Mouse (Mus musculus): ENCODE results near the gene Me1. TPM values are rescaled to one million over a fixed set of nuclear protein-coding genes. Genes with fewer than 3 reads are reported as not detected.
A peak's percentile ranks its signal among the peaks of the same experiment; 100 is the strongest.

The Me1 gene
- polyA plus RNA-seq, 1 experiment from 2014 or later: 21.8 TPM

DNA sequence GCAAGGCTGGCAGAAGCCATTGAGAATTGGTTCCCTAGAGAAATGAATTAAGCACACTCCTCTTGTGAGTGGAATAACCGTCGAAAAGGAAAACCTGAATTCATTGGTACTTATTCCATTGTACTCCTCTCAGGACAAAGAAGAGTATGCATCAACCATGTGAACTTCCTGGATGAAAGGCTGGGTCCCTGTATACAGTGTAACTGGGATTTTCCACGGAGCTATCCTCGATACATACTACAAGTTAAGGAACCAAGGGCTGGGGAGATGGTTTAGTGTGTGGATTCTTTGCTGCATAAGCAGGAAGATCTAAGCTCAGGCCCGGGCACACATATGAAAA is 30.6 kb upstream of the Me1 start:
- H3K9ac ChIP-seq: no peak overlapping the region
- H3K27me3 ChIP-seq: no peaks in the 10 kb centered on the region
- ATAC-seq (ENCODE audit: low FRiP score, low read depth): no peak
- 90% methylated on average over 5 of the region's 5 CpGs for WGBS
- H3K36me3 ChIP-seq: no peaks in the 10 kb centered on the region
- no peaks in the 10 kb centered on the region for H3K9me3 ChIP-seq
- H3K4me2 ChIP-seq (replicated peaks): no peak overlapping the region
- H3K27ac ChIP-seq: no peak overlapping the region
- peaks cover 12% of the 10 kb centered on the region; the same call in 1 of the 2 replicates for H3K4me1 ChIP-seq
- H3K4me3 ChIP-seq: no peak overlapping the region

DNA sequence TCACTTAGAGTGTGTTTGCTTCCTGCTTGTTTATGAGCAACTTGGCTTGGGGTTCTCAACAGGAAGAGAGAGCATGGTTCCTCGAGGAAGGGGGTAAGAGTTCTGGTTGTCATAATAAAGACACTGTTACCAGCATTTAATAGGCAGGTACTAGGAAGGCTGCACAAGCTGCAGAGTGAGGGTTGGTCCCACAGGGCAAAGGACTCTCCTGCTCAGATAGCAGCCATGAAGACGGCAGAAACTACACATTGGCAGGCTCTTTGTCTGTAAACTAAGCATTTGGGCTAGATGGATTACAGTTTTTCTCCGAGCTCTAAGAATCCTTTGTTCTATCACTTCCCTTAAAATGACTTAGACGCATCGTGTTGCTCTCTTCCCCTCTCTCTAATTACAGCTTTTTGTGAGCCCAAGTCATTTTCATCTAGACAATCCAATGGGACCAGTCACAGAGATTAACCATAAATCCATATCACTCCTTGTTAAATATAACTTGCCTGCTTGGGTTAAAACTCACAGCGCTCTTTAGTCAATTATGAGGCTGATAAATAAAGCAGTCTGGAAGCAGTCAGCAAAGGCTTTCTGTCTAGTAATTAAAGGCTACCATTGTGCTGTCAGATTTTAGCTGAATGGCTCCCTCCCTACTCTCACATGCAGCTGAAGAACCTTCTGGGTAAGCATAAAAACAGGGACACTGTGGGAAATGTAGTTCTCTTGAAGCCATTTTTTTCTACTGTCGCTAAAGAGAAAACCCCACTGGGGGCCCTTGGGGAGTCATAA is 30.0 kb upstream of the Me1 start:
- Histone ChIP-seq H3K4me2 (replicated peaks) (no peak overlapping the region), H3K9ac (no peak overlapping the region), H3K27ac (peak overlapping the region; percentile 0; the same call in 1 of the 2 replicates), H3K27me3 (no peaks in the 10 kb centered on the region), H3K4me3 (no peak overlapping the region), H3K36me3 (no peaks in the 10 kb centered on the region), H3K9me3 (no peaks in the 10 kb centered on the region), H3K4me1 (peaks cover 12% of the 10 kb centered on the region; the same call in 1 of the 2 replicates)
- no peak for ATAC-seq (ENCODE audit: low FRiP score, low read depth)
- WGBS: 38% methylated on average over 7 of the region's 7 CpGs

DNA sequence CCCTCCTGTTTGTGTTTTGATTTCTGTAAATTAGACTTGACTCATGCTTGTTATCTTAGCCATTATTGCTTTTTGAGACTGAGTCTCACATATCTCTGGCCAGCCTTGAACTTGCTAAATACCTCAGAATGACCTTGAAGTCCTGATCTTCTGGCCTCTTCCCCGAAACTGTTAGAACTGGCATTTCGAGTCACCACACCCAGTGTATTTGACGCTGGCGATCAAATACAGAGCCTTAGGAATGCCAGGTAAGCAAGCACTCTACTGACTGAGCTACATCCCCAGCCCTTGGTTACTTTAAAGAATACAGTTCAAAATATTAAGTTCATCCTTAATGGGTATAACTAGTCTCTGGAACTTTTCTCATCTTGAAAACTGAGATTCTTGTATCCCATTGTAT is 29.3 kb upstream of the Me1 start:
- peak overlapping the region; percentile 0; the same call in 1 of the 2 replicates for H3K27ac ChIP-seq
- no peak for ATAC-seq (ENCODE audit: low FRiP score, low read depth)
- H3K4me1 ChIP-seq: peaks cover 12% of the 10 kb centered on the region; the same call in 1 of the 2 replicates
- 85% methylated on average over 4 of the region's 4 CpGs for WGBS
- H3K9ac ChIP-seq: no peak overlapping the region
- H3K4me2 ChIP-seq (replicated peaks): no peak overlapping the region
- no peaks in the 10 kb centered on the region for H3K36me3 ChIP-seq
- H3K27me3 ChIP-seq: no peaks in the 10 kb centered on the region
- H3K4me3 ChIP-seq: no peak overlapping the region
- no peaks in the 10 kb centered on the region for H3K9me3 ChIP-seq

DNA sequence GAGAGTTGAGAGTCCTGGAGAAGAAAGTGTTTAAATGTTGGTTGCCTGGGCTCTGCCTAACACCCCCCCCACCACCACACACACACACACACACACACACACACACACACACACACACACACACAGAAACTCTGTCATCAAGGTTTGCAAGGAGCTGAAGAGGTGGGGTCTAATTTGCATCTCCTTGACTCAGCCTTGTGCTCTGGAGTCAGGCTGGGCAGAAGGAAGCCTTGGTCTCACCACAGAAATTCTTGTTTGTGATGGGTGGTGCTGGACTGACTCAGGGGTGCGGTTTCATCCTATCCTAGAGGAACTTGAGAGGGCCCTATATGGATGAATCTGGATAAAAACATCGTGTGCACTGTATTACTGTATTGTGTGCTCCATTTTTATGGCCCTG is 25.0 kb upstream of the Me1 start:
- no peak overlapping the region for H3K4me3 ChIP-seq
- H3K27ac ChIP-seq: no peak overlapping the region
- H3K9ac ChIP-seq: no peak overlapping the region
- 74% methylated on average over 2 of the region's 2 CpGs for WGBS
- peaks cover 3% of the 10 kb centered on the region; the same call in 1 of the 2 replicates for H3K4me1 ChIP-seq
- H3K27me3 ChIP-seq: no peaks in the 10 kb centered on the region
- no peaks in the 10 kb centered on the region for H3K9me3 ChIP-seq
- ATAC-seq (ENCODE audit: low FRiP score, low read depth): no peak
- no peak overlapping the region for H3K4me2 ChIP-seq (replicated peaks)
- no peaks in the 10 kb centered on the region for H3K36me3 ChIP-seq

DNA sequence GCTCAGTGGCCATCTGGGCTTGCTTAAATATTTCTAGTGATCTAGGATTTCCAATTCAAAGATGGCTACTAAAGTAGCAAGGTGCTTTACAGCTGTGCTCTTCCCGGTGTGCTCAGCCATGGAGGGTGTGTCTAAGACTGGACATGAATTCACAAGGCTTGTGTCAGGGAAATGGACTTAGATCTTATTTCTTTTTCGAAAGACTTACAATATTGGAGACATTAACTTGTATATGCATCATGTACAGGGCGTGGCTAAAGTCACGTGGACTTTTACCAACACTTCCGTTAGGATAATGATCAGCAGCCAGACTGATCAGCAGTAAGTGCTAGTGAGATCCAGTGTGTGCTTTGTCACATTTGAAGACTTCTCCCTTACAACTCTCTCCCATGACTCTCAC is 24.5 kb upstream of the Me1 start:
- H3K27ac ChIP-seq: no peak overlapping the region
- no peaks in the 10 kb centered on the region for H3K36me3 ChIP-seq
- H3K9ac ChIP-seq: no peak overlapping the region
- no peak for ATAC-seq (ENCODE audit: low FRiP score, low read depth)
- H3K4me3 ChIP-seq: no peak overlapping the region
- no peaks in the 10 kb centered on the region for H3K4me1 ChIP-seq
- H3K9me3 ChIP-seq: no peaks in the 10 kb centered on the region
- no peak overlapping the region for H3K4me2 ChIP-seq (replicated peaks)
- 89% methylated on average over 5 of the region's 5 CpGs for WGBS
- no peaks in the 10 kb centered on the region for H3K27me3 ChIP-seq

DNA sequence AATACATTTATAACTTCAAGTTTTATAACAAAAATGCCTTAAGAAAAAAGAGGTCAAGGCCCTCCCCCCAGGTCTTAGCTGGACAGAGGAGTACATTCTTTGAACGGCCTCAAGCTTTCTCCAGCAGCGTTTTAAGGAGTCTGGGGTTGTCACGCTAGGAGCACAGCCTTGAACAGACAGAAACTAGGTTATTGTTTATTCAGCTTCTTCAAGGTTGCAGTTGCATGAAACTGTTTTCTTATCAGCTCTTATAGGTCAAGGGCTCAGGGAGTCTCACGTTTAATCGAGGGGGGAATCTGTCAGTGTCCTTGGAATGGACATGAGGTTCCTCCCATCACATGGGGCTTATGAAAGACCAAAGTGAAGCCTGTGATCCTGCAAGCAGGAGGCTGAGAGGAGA is 21.4 kb upstream of the Me1 start:
- Histone ChIP-seq H3K4me1 (no peaks in the 10 kb centered on the region), H3K4me2 (replicated peaks) (no peak overlapping the region), H3K4me3 (no peak overlapping the region), H3K9ac (no peak overlapping the region), H3K27me3 (no peaks in the 10 kb centered on the region), H3K36me3 (no peaks in the 10 kb centered on the region), H3K9me3 (no peaks in the 10 kb centered on the region), H3K27ac (no peak overlapping the region)
- WGBS: 82% methylated on average over 5 of the region's 5 CpGs
- ATAC-seq (ENCODE audit: low FRiP score, low read depth): no peak

DNA sequence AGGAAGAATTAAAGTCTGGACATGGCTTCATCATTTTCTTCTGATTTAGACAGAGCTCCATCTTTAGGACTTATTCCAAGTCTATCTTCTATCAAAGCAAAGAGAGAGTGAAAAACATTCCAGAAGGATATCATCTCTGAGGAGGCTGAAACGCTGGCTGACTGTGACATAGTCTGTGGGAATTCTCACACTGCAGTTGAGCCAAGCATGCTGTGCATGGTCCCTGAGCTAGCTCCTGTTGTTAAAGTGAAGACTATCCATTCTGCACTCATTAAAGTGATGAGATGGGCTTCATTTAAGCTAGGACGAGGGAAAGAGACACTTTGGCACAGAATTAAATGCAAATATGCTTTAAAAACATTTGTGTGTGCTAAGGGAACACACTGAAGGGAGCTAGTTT is 20.8 kb upstream of the Me1 start:
- Histone ChIP-seq H3K4me3 (no peak overlapping the region), H3K27ac (no peak overlapping the region), H3K4me2 (replicated peaks) (no peak overlapping the region), H3K36me3 (no peaks in the 10 kb centered on the region), H3K27me3 (no peaks in the 10 kb centered on the region), H3K9ac (no peak overlapping the region), H3K4me1 (no peaks in the 10 kb centered on the region), H3K9me3 (no peaks in the 10 kb centered on the region)
- WGBS: 65% methylated on average over 2 of the region's 2 CpGs
- no peak for ATAC-seq (ENCODE audit: low FRiP score, low read depth)

DNA sequence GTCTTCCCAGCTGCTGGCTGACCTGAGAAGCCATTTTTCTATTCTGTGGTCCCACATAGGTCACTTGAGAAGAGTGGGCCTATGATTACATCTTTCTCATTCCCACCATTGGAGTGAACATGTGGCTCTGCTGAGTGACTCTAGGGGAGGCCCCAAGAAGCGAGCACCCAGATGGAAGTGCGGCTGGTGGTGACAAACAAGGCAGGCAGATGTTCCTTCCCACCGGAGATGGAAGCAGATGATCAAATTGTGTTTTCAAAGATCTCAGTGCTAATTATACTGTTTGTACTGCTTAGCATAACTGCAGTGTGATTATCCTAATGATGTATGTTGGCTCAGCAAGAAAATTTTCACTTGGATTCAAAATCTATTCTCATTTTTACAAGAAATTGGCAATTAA is 18.3 kb upstream of the Me1 start:
- no peak for ATAC-seq (ENCODE audit: low FRiP score, low read depth)
- 91% methylated on average over 3 of the region's 3 CpGs for WGBS
- Histone ChIP-seq H3K4me3 (no peak overlapping the region), H3K36me3 (no peaks in the 10 kb centered on the region), H3K4me1 (peaks cover 4% of the 10 kb centered on the region; the same call in 1 of the 2 replicates), H3K27ac (no peak overlapping the region), H3K27me3 (no peaks in the 10 kb centered on the region), H3K9me3 (no peaks in the 10 kb centered on the region), H3K4me2 (replicated peaks) (no peak overlapping the region), H3K9ac (no peak overlapping the region)

DNA sequence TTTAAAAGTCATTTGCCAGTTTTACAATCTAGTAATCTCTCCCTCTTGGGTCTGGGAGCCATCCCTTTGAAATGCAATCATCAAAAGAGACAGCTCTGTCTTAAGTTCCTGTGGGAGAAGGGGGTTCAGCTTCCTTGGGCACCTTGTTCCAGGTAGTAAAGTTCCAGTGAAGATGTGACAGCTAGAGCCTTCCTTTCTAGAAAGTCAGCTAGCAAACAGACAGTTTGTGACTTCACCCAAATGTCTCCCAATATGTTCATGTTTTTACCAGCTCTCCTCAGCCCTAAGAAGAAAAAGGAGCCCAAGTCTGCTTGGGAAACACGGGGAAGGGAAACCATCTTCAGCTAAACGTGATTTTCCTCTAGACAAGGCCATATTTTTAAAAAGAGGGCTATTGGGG is 16.9 kb upstream of the Me1 start:
- 67% methylated on average over 2 of the region's 2 CpGs for WGBS

DNA sequence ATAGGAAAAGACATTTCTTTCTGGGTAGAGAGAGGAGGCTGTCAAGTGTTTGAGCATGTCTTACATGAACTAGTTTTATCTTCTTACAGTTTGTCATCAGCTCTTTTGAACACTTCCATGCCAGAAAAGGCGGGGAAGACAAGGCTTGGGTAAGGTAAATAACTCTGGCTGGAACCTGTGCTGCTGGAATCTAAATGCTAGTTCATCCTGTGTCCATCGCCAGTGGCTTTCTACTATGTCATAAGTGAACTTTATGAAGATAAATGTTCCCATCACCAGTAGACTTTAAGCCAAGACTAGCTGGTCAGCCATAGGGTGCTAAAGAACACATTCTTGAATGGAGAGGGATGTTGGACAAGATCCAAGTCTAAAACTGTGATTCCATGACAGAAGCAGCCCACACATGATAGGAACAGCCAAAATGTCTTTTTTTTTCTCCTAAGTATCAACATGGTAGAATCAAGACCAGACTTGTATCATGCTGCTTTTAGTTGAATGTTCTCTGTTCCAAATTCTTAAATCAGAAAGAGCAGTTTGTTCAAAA is 14.4 kb upstream of the Me1 start:
- Histone ChIP-seq H3K4me1 (peaks cover 4% of the 10 kb centered on the region; the same call in 1 of the 2 replicates), H3K27me3 (no peaks in the 10 kb centered on the region), H3K27ac (no peak overlapping the region), H3K4me2 (replicated peaks) (no peak overlapping the region), H3K9ac (no peak overlapping the region), H3K4me3 (no peak overlapping the region), H3K36me3 (no peaks in the 10 kb centered on the region), H3K9me3 (no peaks in the 10 kb centered on the region)
- WGBS: 88% methylated on average over 2 of the region's 2 CpGs
- no peak for ATAC-seq (ENCODE audit: low FRiP score, low read depth)

More for the DNA sequence above, 16.9 kb upstream of the Me1 start:
- no peak overlapping the region for H3K4me3 ChIP-seq
- no peak overlapping the region for H3K4me2 ChIP-seq (replicated peaks)
- H3K36me3 ChIP-seq: no peaks in the 10 kb centered on the region
- H3K4me1 ChIP-seq: peaks cover 4% of the 10 kb centered on the region; the same call in 1 of the 2 replicates
- no peak for ATAC-seq (ENCODE audit: low FRiP score, low read depth)
- no peaks in the 10 kb centered on the region for H3K27me3 ChIP-seq
- no peaks in the 10 kb centered on the region for H3K9me3 ChIP-seq
- no peak overlapping the region for H3K9ac ChIP-seq
- no peak overlapping the region for H3K27ac ChIP-seq

DNA sequence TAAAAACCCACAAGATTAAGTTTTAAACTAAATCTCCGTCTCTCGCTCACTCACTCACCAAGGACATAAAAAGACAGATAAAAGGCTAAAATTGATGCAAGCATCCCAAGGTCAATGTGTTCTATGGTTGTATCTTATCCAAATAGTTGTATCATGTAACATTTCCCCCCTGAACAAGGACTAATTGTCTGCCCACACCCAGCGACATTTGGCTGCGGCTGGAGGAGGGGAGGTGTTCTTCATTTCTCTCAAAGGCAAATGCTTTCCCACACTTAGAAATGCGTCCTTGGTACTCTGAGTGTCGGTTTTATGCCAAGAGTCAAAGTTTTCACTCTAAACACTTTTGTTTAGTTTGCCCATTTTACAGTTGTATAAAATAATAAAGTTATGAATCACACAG is 13.2 kb upstream of the Me1 start:
- Histone ChIP-seq H3K36me3 (no peaks in the 10 kb centered on the region), H3K9me3 (no peaks in the 10 kb centered on the region), H3K27ac (no peak overlapping the region), H3K27me3 (no peaks in the 10 kb centered on the region), H3K4me3 (no peak overlapping the region), H3K4me2 (replicated peaks) (no peak overlapping the region), H3K4me1 (peaks cover 4% of the 10 kb centered on the region; the same call in 1 of the 2 replicates), H3K9ac (no peak overlapping the region)
- no peak for ATAC-seq (ENCODE audit: low FRiP score, low read depth)
- 69% methylated on average over 6 of the region's 6 CpGs for WGBS

DNA sequence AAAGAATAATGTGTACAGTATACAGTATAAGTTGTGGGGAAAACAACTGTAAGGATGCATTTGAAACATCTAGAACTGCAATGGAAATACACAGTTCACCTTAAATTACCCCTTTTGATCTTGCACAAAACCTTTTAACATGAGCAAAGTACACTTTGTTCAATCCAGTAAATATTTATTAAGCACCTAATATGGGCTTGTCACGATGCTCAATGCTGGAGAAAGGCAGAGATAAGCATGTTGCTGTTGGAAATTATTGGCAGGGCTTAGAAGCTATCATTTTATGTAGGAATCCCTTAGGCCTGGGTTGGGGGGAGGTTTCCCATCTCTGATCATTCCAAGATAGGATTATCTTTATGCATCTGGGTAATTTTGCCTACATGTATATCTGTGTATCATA is 11.7 kb upstream of the Me1 start:
- Histone ChIP-seq H3K9me3 (no peaks in the 10 kb centered on the region), H3K4me3 (no peak overlapping the region), H3K9ac (no peak overlapping the region), H3K4me1 (peaks cover 4% of the 10 kb centered on the region; the same call in 1 of the 2 replicates), H3K27me3 (no peaks in the 10 kb centered on the region), H3K4me2 (replicated peaks) (no peak overlapping the region), H3K27ac (no peak overlapping the region), H3K36me3 (no peaks in the 10 kb centered on the region)
- ATAC-seq (ENCODE audit: low FRiP score, low read depth): no peak
- 70% methylated on average over 1 of the region's 1 CpGs for WGBS
